Mouse (Mus musculus): ENCODE results near the gene Gsap. TPM values are rescaled to one million over a fixed set of nuclear protein-coding genes. Genes with fewer than 3 reads are reported as not detected.
"Not testable (repeated sequence)": the region's sequence is repeated elsewhere in the genome, so short reads cannot be mapped to it uniquely, and the experiment has no call there.

Gene Gsap
- total RNA-seq, 2 experiments from 2014 or later, result 4.2 to 4.5 TPM

DNA sequence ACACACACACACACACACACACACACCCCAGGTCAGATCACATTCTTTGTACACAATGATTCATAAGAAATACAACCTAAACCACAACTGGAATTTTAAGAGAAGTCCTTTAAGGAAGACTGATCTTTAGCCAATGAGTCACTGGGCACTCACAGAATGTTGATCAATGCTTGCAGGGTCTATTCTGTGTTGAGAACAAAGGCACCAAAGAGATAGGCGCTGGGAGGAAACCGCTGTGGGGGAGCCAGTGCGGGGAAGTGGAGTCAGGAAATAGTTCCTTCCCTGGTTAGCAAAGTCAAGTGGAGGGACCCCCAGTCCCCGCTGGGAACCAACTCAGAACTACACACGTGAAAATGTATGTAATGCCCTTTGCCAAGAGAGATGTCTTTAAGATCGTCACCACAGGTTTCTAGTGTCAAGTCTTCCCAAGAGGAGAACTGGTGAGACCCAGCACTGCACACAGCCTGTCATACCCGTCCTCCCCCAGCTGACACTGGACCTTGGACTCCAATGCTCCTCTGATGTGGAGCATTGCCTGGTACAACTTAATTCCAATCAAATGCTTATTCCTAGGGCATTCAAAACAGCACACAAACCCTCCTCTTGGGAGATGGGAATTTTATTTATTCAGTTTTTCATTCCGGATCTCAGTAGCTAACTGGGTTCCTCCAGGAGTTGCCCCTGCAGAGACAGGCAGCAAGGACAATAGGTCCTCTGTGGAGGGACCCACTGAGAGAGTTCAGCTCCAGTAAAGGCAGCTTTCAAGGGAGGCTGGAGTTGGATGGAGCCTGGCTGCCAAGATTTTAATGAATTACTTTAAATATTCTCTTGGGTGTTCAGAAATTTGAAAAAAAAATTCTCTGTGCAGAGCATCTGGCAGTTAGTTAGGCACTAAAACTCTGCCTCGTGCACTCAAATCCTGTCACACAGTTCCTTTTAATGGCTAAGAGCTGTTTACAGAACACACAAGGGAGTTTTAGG is 10.6 kb upstream of the Gsap start:
- intact Hi-C loops (cut with DNase I), result no loop called here
- DNase-seq, result no peak

DNA sequence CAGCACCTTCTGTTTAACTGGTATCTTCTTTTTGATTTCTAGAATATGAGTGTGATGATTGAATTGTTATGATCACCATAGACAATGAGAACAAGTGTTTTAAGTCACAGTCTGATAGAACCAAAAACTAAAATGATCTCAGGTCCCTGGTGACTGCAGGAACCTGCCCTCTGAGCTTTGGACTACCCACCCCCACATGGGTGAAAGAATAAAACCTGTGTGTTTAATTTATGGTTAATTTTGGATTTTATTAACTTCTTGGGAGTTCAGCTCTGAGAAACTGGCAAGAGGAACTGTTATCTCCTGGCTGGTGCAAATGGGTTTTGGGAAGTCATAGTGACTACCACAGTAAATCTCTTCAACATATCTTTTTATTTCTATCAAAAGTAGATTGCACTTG is 6.6 kb upstream of the Gsap start:
- intact Hi-C loops (cut with DNase I), result no loop called here
- no peak for DNase-seq

DNA sequence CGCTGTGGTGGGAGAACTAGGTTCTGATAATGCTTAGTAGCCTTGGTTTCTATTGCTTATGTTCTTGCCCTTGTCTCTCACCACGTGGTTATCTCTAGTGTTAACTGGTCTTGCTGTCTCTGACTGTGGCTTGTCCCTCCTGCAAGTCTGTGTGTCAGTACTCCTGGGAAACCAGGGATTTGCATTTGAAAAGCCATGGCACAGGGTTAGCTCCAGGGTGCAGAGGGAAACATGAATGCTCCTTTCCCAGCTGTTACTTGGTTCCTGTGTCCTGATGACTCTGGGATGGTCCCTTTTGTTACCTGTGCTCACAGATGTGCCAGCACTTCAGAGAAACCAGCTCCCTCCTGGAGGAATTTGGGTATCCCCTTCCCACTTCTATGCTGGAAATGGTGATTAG is 3.0 kb upstream of the Gsap start:
- DNase-seq; intact Hi-C loops (cut with DNase I): not testable (repeated sequence)

DNA sequence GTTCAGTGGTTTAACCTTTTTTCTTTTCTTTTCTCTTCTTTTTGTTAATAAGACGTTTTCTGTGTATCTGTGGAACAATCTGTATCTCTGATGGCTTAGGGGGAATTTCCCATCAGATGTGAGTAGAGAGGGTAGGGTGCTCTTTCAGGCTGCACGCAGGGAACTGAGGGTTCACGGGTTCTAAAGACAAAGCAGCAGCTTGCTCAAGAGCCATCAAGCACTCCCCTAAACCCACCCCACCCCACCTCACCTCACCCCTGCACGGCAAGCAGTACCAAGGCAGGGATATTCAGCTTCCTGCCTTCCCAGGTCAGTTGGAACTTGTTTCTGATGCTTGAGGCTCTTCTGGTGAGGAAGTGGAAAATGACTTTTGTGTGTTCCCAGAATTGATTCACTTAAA is 766 bp downstream of the Gsap start:
- no peak for DNase-seq
- intact Hi-C loops (cut with DNase I), result loop anchor here (5.0 kb wide), 2 partner anchors 70 to 130 kb away; partner anchors contain the start of gene Ptpn12

DNA sequence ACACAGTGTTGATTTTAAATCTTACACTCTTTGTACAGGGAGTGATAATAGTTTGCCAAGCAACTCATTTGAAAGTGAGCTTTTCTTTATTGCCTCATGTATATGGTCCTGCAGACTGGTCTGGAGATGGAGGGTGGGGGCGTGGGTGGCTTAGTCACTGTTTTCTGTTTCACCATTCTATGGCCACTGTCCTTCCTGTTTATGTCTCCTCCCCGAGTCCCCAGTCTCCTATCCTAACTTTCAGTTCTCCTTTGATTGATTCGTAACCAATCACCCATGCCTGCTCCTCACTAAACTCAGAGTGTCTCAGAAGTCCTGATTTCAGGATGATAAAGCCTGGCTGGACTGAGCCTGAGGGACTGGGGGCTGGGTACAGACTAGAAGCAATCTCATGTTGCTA is 2.4 kb downstream of the Gsap start:
- intact Hi-C loops (cut with DNase I), result loop anchor here (5.0 kb wide), 2 partner anchors 69 to 131 kb away; partner anchors contain the start of gene Ptpn12

DNA sequence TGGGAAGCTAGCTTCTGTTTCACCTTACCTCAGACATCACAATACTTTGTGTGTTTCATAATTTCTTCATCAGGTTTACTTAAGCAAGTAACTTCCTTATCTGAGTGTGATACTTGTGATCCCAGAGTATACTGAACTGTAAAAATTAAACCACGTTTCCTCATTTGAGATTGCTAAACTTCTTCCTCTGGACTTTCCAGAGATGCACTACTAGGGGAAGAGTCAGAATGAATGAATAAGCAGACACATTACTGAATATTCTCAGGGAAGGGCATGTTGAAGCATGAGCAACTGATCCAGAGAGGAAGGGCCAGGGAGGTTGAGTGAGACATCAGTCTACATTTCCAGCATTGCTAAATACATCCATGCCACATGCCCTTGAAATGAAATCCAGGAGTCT is 3.0 kb downstream of the Gsap start:
- no peak for DNase-seq
- intact Hi-C loops (cut with DNase I), result loop anchor here (5.0 kb wide), 2 partner anchors 68 to 132 kb away; partner anchors contain the start of gene Ptpn12

More for the DNA sequence above, 2.4 kb downstream of the Gsap start:
- no peak for DNase-seq

DNA sequence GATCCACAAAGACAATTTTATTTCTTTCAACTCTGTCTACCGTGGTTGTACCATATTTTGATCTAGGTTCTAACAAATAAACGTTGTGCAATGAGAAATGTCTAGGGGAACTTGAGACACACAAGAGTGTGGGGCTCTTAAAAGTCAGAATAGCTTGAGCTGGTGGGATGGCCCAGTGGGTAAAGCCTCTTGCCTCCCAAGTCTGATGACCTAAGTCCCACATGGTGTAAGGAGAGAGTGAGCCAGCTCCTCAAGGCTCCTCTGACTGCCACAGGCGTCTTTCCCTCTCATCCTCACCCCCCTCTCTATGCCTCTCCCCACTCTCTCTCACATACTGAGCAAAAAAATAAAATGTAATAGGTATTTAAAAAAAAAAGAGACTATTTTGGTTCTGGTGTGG is 3.4 kb downstream of the Gsap start:
- intact Hi-C loops (cut with DNase I), result loop anchor here (5.0 kb wide), 2 partner anchors 68 to 132 kb away; partner anchors contain the start of gene Ptpn12
- DNase-seq, result no peak

DNA sequence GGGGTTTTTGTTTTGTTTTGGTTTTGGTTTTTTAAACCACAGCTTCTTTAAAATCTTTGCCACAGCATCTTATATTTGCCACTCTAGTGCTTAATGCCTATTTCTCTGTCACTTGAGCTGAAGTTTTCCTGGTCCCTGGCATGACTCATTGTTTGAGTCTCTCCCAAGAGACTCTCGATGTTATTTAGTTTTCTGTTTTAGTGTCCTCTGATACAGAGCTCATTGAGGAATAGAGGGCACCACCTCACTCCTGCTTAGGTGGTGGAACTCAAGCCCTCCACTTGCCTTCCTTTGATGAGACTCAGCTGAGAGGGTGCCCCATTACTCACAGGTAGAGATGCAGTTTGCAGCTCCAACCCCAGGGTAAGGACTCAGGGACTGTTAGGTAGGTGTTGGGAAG is 17.4 kb downstream of the Gsap start:
- intact Hi-C loops (cut with DNase I), result no loop called here
- DNase-seq, result no peak

DNA sequence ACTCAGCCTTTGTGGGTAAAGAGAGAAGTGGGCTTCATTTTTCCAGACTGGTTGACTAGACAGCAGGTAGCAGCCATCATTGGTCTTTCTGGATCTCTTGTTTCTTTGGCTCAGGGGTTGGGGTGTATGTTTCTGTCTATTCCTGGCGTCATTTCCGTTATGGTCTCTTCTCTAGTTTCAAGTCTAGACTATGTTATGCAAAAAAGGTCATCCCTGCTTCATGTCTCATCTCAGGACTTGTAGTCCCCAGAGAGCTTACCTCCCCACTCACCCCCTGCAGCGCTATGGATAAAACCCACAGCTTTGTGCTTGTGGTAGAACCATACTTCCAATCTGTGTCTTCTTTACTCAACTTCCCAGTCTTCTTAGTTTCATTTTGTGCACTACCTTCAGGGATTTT is 18.1 kb downstream of the Gsap start:
- DNase-seq, result no peak
- intact Hi-C loops (cut with DNase I), result no loop called here

DNA sequence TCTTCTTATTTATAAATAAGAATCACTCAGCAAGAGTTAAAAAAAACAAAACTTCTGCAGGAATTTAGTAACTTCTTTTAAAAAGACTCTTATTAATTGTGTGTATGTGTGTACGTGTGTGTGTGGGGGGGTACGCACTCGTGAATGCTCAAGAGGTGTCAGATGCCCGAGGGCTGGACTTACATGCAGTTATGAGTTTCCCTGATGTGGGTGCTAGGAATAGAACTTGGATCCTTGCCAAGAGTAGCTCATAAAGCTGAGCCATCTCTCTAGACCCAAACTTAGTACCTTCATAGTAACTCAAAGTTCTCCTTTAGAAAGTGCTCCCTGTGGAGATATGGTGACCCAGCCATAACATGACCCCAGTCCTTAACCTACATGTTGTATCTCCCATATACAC is 20.0 kb downstream of the Gsap start:
- no peak for DNase-seq
- intact Hi-C loops (cut with DNase I), result no loop called here

DNA sequence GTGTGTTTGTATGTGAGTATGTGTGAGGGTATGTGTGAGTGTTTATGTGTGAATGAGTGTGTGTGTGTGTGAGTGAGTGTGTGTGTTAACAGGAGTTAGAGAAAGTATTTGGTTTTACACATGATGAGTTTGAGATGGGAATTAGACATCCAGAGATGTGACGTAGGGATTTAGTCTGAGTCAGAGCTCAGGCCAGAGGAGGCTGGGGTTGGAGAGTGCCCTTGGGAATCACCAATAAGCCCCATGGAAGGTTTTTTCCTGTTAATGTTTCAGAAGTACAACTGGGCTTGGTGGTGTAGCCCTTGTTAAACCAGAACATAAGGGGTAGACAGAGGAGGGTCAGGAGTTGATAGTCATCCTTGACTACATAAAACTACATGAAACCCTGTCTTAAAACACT is 25.4 kb downstream of the Gsap start:
- DNase-seq, result no peak

DNA sequence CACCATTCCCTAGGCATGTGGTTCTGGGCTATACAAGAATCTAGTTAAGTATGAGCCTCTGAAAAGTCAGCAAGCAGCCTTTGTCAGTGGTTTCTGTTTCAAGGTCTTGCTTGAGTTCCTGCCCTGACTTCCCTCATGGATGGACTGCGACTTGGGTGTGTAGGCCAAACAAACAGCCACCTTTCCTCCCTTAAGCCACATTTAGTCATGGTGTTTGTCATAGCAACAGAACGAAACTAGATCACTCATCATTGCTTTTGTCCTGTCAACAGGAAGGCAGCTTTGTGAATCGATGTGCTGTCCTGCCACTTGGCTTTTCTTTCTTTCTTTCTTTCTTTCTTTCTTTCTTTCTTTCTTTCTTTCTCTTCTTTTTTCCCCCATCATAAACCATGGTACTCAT is 26.9 kb downstream of the Gsap start:
- intact Hi-C loops (cut with DNase I), result no loop called here
- DNase-seq, result no peak

More for the DNA sequence above, 25.4 kb downstream of the Gsap start:
- intact Hi-C loops (cut with DNase I), result no loop called here

DNA sequence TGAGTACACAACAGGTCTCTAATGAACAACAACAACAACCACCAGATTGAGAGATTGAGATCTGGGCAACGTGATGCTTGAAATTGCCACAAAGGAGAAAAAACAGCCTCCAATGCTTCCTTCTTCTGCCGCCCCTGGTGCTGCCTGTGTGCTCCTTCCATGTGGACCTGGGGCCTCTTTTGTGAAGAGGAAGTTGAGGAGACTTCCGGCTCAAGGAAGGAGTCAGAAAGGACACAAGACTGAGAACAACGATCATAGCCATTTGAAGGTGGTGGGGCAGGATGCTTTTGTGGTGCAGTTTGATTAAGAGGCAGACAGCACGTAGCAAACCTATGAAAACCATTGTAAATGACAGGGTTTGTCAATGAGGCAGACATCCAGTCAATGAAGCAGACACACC is 27.7 kb downstream of the Gsap start:
- intact Hi-C loops (cut with DNase I), result no loop called here
- no peak for DNase-seq

DNA sequence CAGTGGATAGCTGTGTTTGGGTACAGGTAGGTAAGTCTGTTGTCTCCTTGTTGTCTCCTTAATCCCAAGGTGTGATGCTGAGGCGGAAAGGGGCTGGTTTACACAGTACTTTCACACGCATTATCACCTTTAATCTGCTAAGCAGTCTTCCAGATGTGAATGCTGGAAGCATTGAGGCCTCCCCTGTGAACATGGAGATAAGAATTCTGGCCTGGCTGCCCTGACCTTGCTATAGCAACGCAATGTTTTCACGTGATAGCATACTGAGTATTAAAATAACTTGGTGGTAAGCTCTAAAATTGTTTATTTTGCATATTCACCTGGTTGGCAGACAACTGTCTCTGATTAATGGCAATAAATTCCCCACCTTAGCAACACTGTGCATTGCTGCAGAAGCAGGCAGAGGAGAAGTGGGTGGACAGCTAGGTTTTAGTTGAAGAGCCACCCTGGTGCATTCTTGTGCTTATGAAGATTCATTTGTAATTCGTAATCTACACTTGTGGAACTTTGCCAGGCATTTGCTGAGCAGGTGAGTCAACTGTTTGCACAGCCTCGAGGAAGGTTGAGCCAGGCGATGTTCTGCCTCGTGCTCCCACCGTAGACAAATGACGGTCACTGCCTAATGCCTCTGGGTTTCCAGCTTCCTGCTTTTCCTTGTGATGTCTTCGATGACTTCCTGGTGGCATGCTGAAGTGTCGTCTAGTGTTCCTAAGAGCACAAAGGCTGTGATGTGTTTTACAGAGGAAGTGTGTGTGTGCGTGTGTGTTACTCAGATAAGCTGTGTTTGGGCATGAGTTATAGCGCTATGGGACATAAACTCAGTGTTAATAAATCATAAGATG is 31.6 kb downstream of the Gsap start:
- no peak for DNase-seq
- intact Hi-C loops (cut with DNase I), result no loop called here

DNA sequence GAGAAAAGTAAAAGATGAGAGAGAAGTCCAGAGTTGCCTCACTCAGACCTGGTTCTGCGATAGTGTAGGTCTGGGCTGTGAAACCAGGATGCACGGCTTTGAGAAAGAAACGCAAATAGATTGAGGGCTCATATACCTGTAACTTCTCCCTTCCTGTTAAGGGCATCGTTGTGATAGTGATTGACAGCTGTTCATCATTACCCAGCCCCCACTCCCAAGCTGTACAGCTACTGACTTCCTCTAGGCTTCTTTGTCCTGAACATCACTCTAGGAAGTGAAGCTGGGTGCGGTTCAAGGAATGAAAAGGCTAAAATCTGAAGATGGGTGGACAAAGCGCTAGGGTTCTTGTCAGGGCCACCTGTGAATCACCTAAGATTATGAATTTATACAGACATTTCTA is 46.8 kb downstream of the Gsap start:
- intact Hi-C loops (cut with DNase I), result no loop called here
- DNase-seq, result no peak

DNA sequence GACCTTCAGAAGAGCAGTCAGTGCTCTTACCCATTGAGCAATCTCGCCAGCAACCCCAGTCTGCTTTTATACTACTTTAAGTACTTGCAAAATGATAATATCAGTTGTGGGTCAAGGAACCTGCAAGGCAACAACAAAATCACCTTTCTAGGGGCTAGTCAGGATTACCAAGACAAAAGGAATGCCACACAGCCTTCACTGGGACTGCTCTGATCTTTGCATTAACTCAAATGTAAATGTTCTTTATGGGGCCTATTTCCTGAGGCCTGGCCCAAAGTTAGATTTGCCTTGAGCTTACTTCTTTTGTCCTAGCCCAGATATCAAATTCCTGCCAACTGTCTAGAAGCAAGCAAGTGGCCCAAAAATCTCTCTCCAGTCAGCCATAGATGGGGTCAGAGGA is 58.5 kb downstream of the Gsap start:
- DNase-seq, result no peak
- intact Hi-C loops (cut with DNase I), result no loop called here

DNA sequence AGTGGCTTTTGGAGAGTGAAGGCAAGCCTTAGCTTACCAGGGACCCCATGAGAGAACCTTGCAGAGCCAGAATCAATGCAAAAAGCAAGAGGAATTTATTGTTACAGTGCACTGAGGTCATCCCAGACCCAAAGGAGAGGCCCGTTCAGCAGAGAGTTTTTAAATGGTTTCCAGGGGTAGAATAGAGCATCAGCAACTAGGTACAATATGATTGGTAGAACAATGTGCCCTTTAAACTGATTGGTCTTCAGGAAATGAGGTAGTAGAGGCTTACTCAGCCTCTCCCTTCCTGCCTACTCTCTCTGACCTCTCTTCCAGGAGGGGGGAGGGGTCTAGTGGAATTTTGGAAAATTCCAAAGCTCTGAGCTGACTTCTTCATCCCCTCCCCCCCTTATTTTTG is 59.2 kb downstream of the Gsap start:
- intact Hi-C loops (cut with DNase I), result no loop called here
- no peak for DNase-seq

DNA sequence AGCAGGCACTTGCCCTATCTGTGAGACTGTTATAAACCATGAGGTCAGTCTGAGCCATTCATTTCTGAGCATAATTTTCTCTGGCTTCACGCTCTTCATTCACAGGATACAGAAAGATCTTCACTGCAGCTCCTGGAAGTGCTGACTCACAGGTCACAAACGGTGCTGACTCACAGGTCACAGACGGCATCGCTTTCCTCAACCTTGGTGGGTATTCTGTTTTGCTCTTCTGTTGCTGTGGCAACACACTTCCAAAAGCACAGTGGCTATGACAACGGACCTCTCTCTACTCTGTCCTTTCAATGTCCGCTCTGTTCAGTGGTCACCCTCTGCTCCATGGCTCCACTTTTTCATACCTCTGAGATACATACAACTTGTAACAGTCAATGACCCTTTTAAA is 60.7 kb downstream of the Gsap start:
- no peak for DNase-seq
- intact Hi-C loops (cut with DNase I), result no loop called here

DNA sequence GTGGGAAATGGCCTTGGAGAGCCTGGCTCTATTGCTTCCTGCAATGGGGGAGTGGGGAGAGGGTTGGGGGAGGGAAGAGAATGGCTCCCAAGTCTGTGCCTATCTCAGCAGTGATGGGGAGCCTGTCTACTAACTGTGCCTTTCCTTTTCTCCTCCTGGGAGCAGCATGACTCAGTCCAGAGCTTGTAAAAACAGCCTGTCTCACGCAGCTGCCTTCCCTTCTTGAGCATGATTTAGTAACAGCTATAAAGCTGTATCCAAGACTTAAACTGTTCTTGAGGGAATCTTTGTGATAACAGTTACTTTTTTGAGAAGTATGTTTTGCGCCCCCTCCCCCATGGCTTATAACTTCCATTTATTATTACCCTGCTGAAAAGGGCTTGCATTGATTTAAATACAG is 61.9 kb downstream of the Gsap start:
- intact Hi-C loops (cut with DNase I), result no loop called here

DNA sequence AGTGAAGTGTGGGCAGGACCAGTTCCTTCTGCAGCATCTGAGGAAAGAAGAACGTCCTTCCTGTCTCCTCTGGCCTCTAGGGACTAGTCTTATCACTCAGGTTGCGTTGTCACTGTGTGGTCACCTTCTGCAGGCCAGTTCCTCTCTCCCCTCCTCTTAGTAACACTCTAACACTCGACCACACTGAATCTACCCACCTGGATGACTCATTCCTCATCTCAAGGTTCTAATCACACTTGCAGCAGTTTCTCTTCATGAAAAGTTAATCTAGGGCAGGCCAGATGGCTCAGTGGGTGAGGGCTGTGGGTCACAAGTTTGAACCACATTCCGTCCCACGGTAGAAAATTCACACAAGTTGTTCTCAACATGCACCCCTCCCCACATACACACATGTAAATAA is 62.8 kb downstream of the Gsap start:
- intact Hi-C loops (cut with DNase I), result no loop called here
- no peak for DNase-seq

More for the DNA sequence above, 61.9 kb downstream of the Gsap start:
- DNase-seq, result no peak
